Mouse (Mus musculus): ENCODE data around the gene Nup37. TPM values are rescaled to one million over a fixed set of nuclear protein-coding genes. Genes with fewer than 3 reads are reported as not detected.

Nup37 gene
- polyA plus RNA-seq, 1 experiment = 14.8 TPM

DNA sequence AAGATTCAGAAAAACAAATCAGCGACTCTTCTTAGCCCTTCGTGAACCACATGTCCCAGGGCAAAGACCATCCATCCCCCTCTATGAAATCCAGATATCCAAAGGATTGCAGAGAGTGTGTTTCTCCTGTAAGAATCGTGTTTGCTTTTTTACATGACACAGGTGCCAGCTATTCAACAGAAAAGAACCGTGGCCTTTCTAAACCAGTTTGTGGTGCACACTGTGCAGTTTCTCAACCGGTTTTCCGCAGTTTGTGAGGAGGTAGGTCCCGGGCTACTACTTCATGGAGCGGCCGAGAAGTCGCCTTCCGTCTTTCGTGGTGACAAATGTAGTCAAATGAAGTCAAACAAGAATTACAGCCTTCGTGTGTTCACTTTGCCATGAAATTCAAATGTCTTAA lies 54.9 kb downstream of the Nup37 start:
- Histone ChIP-seq H3K27me3 (ENCODE audit: control insufficient read depth, insufficient read depth, low read length) (no peaks in the 10 kb centered on the region), H3K4me1 (ENCODE audit: control insufficient read depth, insufficient read depth, low read length) (peaks cover 3% of the 10 kb centered on the region), H3K4me3 (ENCODE audit: control insufficient read depth, low read depth, low read length) (peak overlapping the region; percentile 84), H3K36me3 (ENCODE audit: control insufficient read depth, insufficient read depth, low read length) (peaks cover 2% of the 10 kb centered on the region; the same call in 1 of the 2 replicates), H3K27ac (ENCODE audit: control insufficient read depth, insufficient read depth, low read depth, low read length) (peak overlapping the region; percentile 62)
- no peak for TF ChIP-seq CTCF (IDR thresholded peaks at IDR 0.05; ENCODE audit: control insufficient read depth, insufficient read depth, insufficient replicate concordance, low read depth, low read length)
- no peak for TF ChIP-seq POLR2A (IDR thresholded peaks at IDR 0.05; ENCODE audit: control insufficient read depth, low read depth, low read length)

DNA sequence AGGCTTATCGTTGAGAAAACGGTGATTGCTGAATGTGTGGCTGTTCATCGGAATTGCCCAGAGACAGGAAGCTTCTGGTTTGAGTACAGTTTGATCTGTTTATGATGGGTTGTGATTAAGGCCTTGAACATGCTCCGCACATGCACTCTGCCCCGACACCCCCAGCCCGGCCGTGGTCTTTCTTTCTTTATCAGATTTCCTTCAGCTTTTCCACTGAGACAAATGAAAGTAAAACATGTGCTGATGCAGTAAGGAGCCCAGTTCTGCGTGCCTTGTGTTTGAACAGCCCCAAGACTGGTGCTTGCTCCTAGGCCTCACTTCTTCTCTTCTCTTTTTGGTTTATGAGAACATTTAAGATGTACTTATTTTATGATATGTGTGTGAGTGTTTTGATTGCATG lies 55.8 kb downstream of the Nup37 start:
- H3K4me1 ChIP-seq (ENCODE audit: control insufficient read depth, insufficient read depth, low read length) = peaks cover 3% of the 10 kb centered on the region
- H3K27ac ChIP-seq (ENCODE audit: control insufficient read depth, insufficient read depth, low read depth, low read length) = no peak overlapping the region
- TF ChIP-seq CTCF (IDR thresholded peaks at IDR 0.05; ENCODE audit: control insufficient read depth, insufficient read depth, insufficient replicate concordance, low read depth, low read length) = no peak
- no peak for TF ChIP-seq POLR2A (IDR thresholded peaks at IDR 0.05; ENCODE audit: control insufficient read depth, low read depth, low read length)

DNA sequence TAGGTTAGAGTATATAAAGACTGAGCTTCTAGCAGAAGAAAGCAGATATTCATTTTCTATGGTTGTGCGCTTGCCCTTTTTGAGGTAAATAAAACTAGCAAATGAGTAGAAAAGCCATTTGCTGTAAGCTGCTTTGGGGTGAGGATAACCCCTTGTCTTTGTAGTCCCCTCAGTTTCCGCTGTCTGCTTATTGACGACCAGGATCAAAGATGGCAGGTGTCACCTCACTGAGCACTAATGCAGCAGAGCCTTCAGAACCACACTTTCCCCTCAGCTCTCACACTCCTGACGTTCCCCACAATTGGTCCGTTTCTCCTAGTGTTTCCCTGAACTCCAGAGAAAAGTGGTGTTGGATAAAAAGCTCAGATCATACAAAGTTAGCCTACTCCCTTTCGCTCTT lies 56.4 kb downstream of the Nup37 start:
- Histone ChIP-seq H3K4me1 (ENCODE audit: control insufficient read depth, insufficient read depth, low read length) (peaks cover 3% of the 10 kb centered on the region), H3K4me3 (ENCODE audit: control insufficient read depth, low read depth, low read length) (no peak overlapping the region), H3K27me3 (ENCODE audit: control insufficient read depth, insufficient read depth, low read length) (no peaks in the 10 kb centered on the region), H3K36me3 (ENCODE audit: control insufficient read depth, insufficient read depth, low read length) (peaks cover 2% of the 10 kb centered on the region; the same call in 1 of the 2 replicates), H3K27ac (ENCODE audit: control insufficient read depth, insufficient read depth, low read depth, low read length) (no peak overlapping the region)
- TF ChIP-seq POLR2A (IDR thresholded peaks at IDR 0.05; ENCODE audit: control insufficient read depth, low read depth, low read length) = no peak
- no peak for TF ChIP-seq CTCF (IDR thresholded peaks at IDR 0.05; ENCODE audit: control insufficient read depth, insufficient read depth, insufficient replicate concordance, low read depth, low read length)

More for the DNA sequence above, 55.8 kb downstream of the Nup37 start:
- Histone ChIP-seq H3K4me3 (ENCODE audit: control insufficient read depth, low read depth, low read length) (peak overlapping the region; percentile 27), H3K27me3 (ENCODE audit: control insufficient read depth, insufficient read depth, low read length) (no peaks in the 10 kb centered on the region), H3K36me3 (ENCODE audit: control insufficient read depth, insufficient read depth, low read length) (peaks cover 2% of the 10 kb centered on the region; the same call in 1 of the 2 replicates)

DNA sequence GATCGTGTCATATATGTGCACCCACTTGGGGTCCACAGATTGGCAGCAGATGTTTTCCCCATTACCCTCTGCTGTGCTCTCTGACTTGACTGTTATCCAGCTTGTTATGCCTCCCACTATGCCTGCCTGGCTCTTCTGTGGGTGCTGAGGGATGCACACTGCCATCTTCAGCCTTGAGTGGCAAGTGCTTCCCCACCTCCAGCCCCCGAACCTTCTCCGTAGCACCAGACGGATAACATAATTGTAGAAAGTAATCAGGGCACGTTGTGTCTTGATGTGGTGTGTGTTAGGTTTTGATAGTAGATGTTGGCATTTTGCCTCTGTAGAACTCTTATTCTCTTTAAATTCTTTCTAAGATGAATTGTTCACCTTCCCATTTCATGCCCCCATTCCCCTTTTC lies 65.9 kb downstream of the Nup37 start:
- no peak for TF ChIP-seq POLR2A (IDR thresholded peaks at IDR 0.05; ENCODE audit: control insufficient read depth, low read depth, low read length)
- no peak for TF ChIP-seq CTCF (IDR thresholded peaks at IDR 0.05; ENCODE audit: control insufficient read depth, insufficient read depth, insufficient replicate concordance, low read depth, low read length)
- Histone ChIP-seq H3K27ac (ENCODE audit: control insufficient read depth, insufficient read depth, low read depth, low read length) (no peak overlapping the region), H3K4me1 (ENCODE audit: control insufficient read depth, insufficient read depth, low read length) (no peaks in the 10 kb centered on the region), H3K27me3 (ENCODE audit: control insufficient read depth, insufficient read depth, low read length) (no peaks in the 10 kb centered on the region), H3K4me3 (ENCODE audit: control insufficient read depth, low read depth, low read length) (no peak overlapping the region), H3K36me3 (ENCODE audit: control insufficient read depth, insufficient read depth, low read length) (no peaks in the 10 kb centered on the region; the same call in 1 of the 2 replicates)

DNA sequence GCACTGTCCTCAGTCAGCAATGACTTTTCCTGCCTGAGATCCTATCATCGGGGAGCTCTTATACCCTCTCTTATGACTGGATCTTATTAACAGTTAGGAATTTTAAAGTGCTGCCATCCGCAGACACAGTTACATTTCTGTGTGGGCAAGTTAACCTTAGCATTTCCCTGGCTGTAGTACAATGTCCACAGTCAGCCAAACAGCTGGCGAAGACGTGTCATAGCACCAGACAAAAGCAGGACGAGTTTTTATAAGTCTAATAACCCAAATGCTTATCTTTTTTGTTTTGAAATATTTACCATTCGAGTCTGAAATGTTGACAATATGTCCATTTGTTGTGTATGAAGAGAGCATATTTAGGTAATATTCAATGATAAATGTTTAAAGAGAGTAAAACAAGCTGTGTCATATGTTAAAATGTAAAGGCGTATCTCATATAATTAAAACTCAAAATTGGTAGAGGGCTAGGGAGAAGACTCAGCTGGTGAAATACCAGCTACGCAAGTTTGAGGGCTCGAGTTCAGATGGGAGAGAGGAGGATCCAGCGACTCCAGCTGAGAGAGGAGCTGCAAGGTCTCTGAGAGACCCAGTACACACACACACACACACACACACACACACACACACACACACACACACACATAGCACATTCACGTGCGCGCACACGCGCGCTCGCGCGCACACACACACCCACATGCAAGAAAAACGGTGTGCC lies 68.2 kb downstream of the Nup37 start:
- Histone ChIP-seq H3K4me3 (ENCODE audit: control insufficient read depth, low read depth, low read length) (no peak overlapping the region), H3K36me3 (ENCODE audit: control insufficient read depth, insufficient read depth, low read length) (no peaks in the 10 kb centered on the region; the same call in none of the 2 replicates), H3K27me3 (ENCODE audit: control insufficient read depth, insufficient read depth, low read length) (no peaks in the 10 kb centered on the region), H3K4me1 (ENCODE audit: control insufficient read depth, insufficient read depth, low read length) (no peaks in the 10 kb centered on the region), H3K27ac (ENCODE audit: control insufficient read depth, insufficient read depth, low read depth, low read length) (no peak overlapping the region)
- no peak for TF ChIP-seq POLR2A (IDR thresholded peaks at IDR 0.05; ENCODE audit: control insufficient read depth, low read depth, low read length)
- TF ChIP-seq CTCF (IDR thresholded peaks at IDR 0.05; ENCODE audit: control insufficient read depth, insufficient read depth, insufficient replicate concordance, low read depth, low read length) = no peak

DNA sequence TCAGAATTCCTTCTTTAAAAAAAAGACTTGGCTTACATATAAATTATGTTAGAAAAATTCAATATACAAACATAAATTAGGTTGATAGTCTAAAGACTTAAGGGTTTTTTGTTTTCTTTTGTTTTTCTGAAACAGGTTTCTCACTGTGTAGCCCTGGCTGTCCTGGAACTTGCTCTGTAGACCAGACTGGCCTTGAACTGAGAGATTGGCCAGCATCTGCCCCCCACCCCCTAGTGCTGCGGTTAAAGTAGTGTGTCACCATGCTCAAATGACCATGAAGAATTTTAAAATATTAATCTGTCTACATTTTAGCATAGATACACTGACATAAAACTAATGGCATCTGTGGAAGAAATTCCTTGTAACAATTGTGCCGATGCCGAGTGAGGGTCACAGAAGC lies 71.4 kb downstream of the Nup37 start:
- Histone ChIP-seq H3K36me3 (ENCODE audit: control insufficient read depth, insufficient read depth, low read length) (no peaks in the 10 kb centered on the region; the same call in none of the 2 replicates), H3K4me3 (ENCODE audit: control insufficient read depth, low read depth, low read length) (no peak overlapping the region), H3K4me1 (ENCODE audit: control insufficient read depth, insufficient read depth, low read length) (no peaks in the 10 kb centered on the region), H3K27me3 (ENCODE audit: control insufficient read depth, insufficient read depth, low read length) (no peaks in the 10 kb centered on the region), H3K27ac (ENCODE audit: control insufficient read depth, insufficient read depth, low read depth, low read length) (no peak overlapping the region)
- no peak for TF ChIP-seq POLR2A (IDR thresholded peaks at IDR 0.05; ENCODE audit: control insufficient read depth, low read depth, low read length)
- no peak for TF ChIP-seq CTCF (IDR thresholded peaks at IDR 0.05; ENCODE audit: control insufficient read depth, insufficient read depth, insufficient replicate concordance, low read depth, low read length)

DNA sequence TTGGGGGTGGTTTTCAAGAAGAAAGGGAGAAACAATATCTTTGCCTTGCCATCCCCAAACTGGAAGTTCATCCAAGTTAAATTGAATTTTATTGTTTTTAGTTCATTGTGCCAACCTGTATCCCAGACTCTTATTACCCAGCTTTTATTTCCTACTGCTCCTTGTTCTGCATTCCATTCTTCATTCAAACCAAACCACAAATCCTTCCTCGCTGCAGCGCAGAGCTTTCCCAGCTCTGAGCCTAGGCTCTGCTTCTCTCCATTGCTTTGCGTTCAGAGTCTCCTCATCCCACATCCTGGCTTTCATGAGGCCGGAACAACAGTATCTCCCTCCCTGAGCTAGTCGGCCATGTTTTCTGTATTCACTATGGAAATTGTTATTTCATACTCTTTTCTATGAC lies 74.9 kb downstream of the Nup37 start:
- TF ChIP-seq CTCF (IDR thresholded peaks at IDR 0.05; ENCODE audit: control insufficient read depth, insufficient read depth, insufficient replicate concordance, low read depth, low read length) (no peak), POLR2A (IDR thresholded peaks at IDR 0.05; ENCODE audit: control insufficient read depth, low read depth, low read length) (no peak)
- no peaks in the 10 kb centered on the region for H3K4me1 ChIP-seq (ENCODE audit: control insufficient read depth, insufficient read depth, low read length)
- no peaks in the 10 kb centered on the region; the same call in 1 of the 2 replicates for H3K36me3 ChIP-seq (ENCODE audit: control insufficient read depth, insufficient read depth, low read length)
- H3K4me3 ChIP-seq (ENCODE audit: control insufficient read depth, low read depth, low read length) = no peak overlapping the region
- no peaks in the 10 kb centered on the region for H3K27me3 ChIP-seq (ENCODE audit: control insufficient read depth, insufficient read depth, low read length)
- no peak overlapping the region for H3K27ac ChIP-seq (ENCODE audit: control insufficient read depth, insufficient read depth, low read depth, low read length)

All from testis, adult 2 months (tissue).